Mouse (Mus musculus) MEL (cell line): ENCODE data around the gene Cenph. TPM values are rescaled to one million over a fixed set of nuclear protein-coding genes. Genes with fewer than 3 reads are reported as not detected.

ENCODE experiments used
- DNase-seq: peaks from one replicate; pipeline ENCODE4 v3.0.0; 2011; ENCODE audit warnings: low read depth, low spot score
- H3K27ac ChIP-seq: 2 replicates; pipeline ENCODE4 v1.5.1; 2012; ENCODE audit warnings: low read depth, mild to moderate bottlenecking, control low read depth, low read length, moderate library complexity; ENCODE audit not compliant: control insufficient read depth
- H3K27me3 ChIP-seq, 2 experiments: fragments of 150-350 bp in 1 of 2; sonication (generic) in 1 of 2; 2 replicates each; pipeline ENCODE4 v1.6.1; 2012; ENCODE audit warnings: low read length in 2 of 2, mild to moderate bottlenecking in 2 of 2, improper control_type of control experiment in 1 of 2, moderate library complexity in 1 of 2; ENCODE audit not compliant: insufficient read depth in 2 of 2, control insufficient read depth in 1 of 2
- H3K36me3 ChIP-seq, 2 experiments: 2 replicates each; pipeline ENCODE4 v1.6.1; 2012 to 2014; ENCODE audit warnings: low read length in 2 of 2, improper control_type of control experiment in 1 of 2, inconsistent platforms in 1 of 2, mild to moderate bottlenecking in 1 of 2; ENCODE audit not compliant: insufficient read depth in 2 of 2, control insufficient read depth in 1 of 2
- H3K4me1 ChIP-seq, 2 experiments: fragments of 150-350 bp in 1 of 2; sonication (generic) in 1 of 2; 2 replicates each; pipeline ENCODE4 v1.6.1; 2012; ENCODE audit warnings: low read length in 2 of 2, improper control_type of control experiment in 1 of 2, mild to moderate bottlenecking in 1 of 2; ENCODE audit not compliant: insufficient read depth in 2 of 2, control insufficient read depth in 1 of 2
- H3K4me3 ChIP-seq, 2 experiments: fragments of 150-350 bp in 1 of 2; sonication (generic) in 1 of 2; 2 replicates each; pipeline ENCODE4 v1.5.1; 2012; ENCODE audit warnings: low read depth in 2 of 2, low read length in 2 of 2, mild to moderate bottlenecking in 2 of 2, moderate library complexity in 2 of 2, control low read depth in 1 of 2, improper control_type of control experiment in 1 of 2; ENCODE audit not compliant: control insufficient read depth in 1 of 2, insufficient read depth in 1 of 2
- H3K79me2 ChIP-seq: 2 replicates; pipeline ENCODE4 v1.6.1; 2012; ENCODE audit warnings: mild to moderate bottlenecking, low read length, moderate library complexity; ENCODE audit not compliant: control insufficient read depth, poor library complexity, insufficient read depth
- H3K9ac ChIP-seq: 2 replicates; pipeline ENCODE4 v1.6.1; 2012; ENCODE audit warnings: low read depth, mild to moderate bottlenecking, control low read depth, low read length, moderate library complexity; ENCODE audit not compliant: control insufficient read depth, poor library complexity, severe bottlenecking
- H3K9me3 ChIP-seq: fragments of 150-350 bp; sonication (generic); replicated peaks from 2 replicates; pipeline ENCODE4 v1.6.1; 2012; ENCODE audit warnings: mild to moderate bottlenecking, low read length, improper control_type of control experiment, moderate library complexity; ENCODE audit not compliant: insufficient read depth
- BHLHE40 ChIP-seq: IDR thresholded peaks from 2 replicates; pipeline ENCODE4 v1.6.1; 2012; ENCODE audit warnings: low read depth, mild to moderate bottlenecking, inconsistent platforms, low read length, improper control_type of control experiment, borderline replicate concordance
- CHD2 ChIP-seq: IDR thresholded peaks from 2 replicates; pipeline ENCODE4 v1.6.1; 2011; ENCODE audit warnings: low read length, improper control_type of control experiment
- CTCF ChIP-seq, 3 experiments: IDR thresholded peaks in 2 of 3; conservative IDR thresholded peaks in 1 of 3; 2 replicates each; pipeline ENCODE4 v1.5.1; 2011 to 2012; ENCODE audit warnings: low read length in 3 of 3, low read depth in 2 of 3, mild to moderate bottlenecking in 2 of 3, improper control_type of control experiment in 1 of 3, inconsistent platforms in 1 of 3, mixed read lengths in 1 of 3, moderate library complexity in 1 of 3; ENCODE audit not compliant: control insufficient read depth in 1 of 3, insufficient read depth in 1 of 3, poor library complexity in 1 of 3, severe bottlenecking in 1 of 3
- E2F4 ChIP-seq: IDR thresholded peaks from 2 replicates; pipeline ENCODE4 v1.6.1; 2011; ENCODE audit warnings: low read depth, low read length, improper control_type of control experiment, borderline replicate concordance
- ELF1 ChIP-seq: IDR thresholded peaks from 2 replicates; pipeline ENCODE4 v1.6.1; 2014; ENCODE audit warnings: low read depth, mild to moderate bottlenecking, inconsistent platforms, low read length, improper control_type of control experiment, moderate library complexity
- EP300 ChIP-seq, 2 experiments: IDR thresholded peaks; 2 replicates each; pipeline ENCODE4 v1.6.1; 2011; ENCODE audit warnings: improper control_type of control experiment in 2 of 2, low read length in 2 of 2, low read depth in 1 of 2, mild to moderate bottlenecking in 1 of 2
- ETS1 ChIP-seq: IDR thresholded peaks from 2 replicates; pipeline ENCODE4 v1.6.1; 2012; ENCODE audit warnings: low read depth, mild to moderate bottlenecking, inconsistent platforms, low read length, improper control_type of control experiment, moderate library complexity
- GABPA ChIP-seq: IDR thresholded peaks from 2 replicates; pipeline ENCODE4 v1.6.1; 2012; ENCODE audit warnings: low read depth, mild to moderate bottlenecking, inconsistent platforms, low read length, improper control_type of control experiment, moderate library complexity
- HCFC1 ChIP-seq: IDR thresholded peaks from 2 replicates; pipeline ENCODE4 v1.6.1; 2012; ENCODE audit warnings: low read depth, mild to moderate bottlenecking, inconsistent platforms, low read length, improper control_type of control experiment, moderate library complexity
- JUND ChIP-seq: IDR thresholded peaks from 2 replicates; pipeline ENCODE4 v1.6.1; 2011; ENCODE audit warnings: low read depth, mild to moderate bottlenecking, improper control_type of control experiment, low read length
- MAFK ChIP-seq: IDR thresholded peaks from 2 replicates; pipeline ENCODE4 v1.6.1; 2011; ENCODE audit warnings: low read depth, mild to moderate bottlenecking, low read length, improper control_type of control experiment, borderline replicate concordance
- MYB ChIP-seq: IDR thresholded peaks from 2 replicates; pipeline ENCODE4 v1.6.1; 2011; ENCODE audit warnings: mild to moderate bottlenecking, low read depth, low read length, improper control_type of control experiment
- POLR2A ChIP-seq, 2 experiments: IDR thresholded peaks; 2 replicates each; pipeline ENCODE4 v1.6.1; 2011 to 2012; ENCODE audit warnings: low read length in 2 of 2, mild to moderate bottlenecking in 2 of 2, control low read depth in 1 of 2, improper control_type of control experiment in 1 of 2, low read depth in 1 of 2, moderate library complexity in 1 of 2; ENCODE audit not compliant: control insufficient read depth in 1 of 2, insufficient read depth in 1 of 2, poor library complexity in 1 of 2
- POLR2AphosphoS2 ChIP-seq: IDR thresholded peaks from 2 replicates; pipeline ENCODE4 v1.6.1; 2011; ENCODE audit warnings: low read length, improper control_type of control experiment
- RAD21 ChIP-seq: IDR thresholded peaks from 2 replicates; pipeline ENCODE4 v1.6.1; 2011; ENCODE audit warnings: mild to moderate bottlenecking, low read depth, low read length, improper control_type of control experiment
- SIN3A ChIP-seq: IDR thresholded peaks from 2 replicates; pipeline ENCODE4 v1.6.1; 2012; ENCODE audit warnings: low read length, improper control_type of control experiment, inconsistent platforms
- SMC3 ChIP-seq: IDR thresholded peaks from 2 replicates; pipeline ENCODE4 v1.6.1; 2011; ENCODE audit warnings: low read depth, low read length, improper control_type of control experiment
- TAL1 ChIP-seq: IDR thresholded peaks from 2 replicates; pipeline ENCODE4 v1.6.1; 2012; ENCODE audit warnings: mild to moderate bottlenecking, inconsistent platforms, low read length, moderate library complexity, mixed read lengths
- TCF12 ChIP-seq: IDR thresholded peaks from 2 replicates; pipeline ENCODE4 v1.6.1; 2014; ENCODE audit warnings: low read depth, mild to moderate bottlenecking, inconsistent platforms, low read length, improper control_type of control experiment, moderate library complexity
- UBTF ChIP-seq: IDR thresholded peaks from 2 replicates; pipeline ENCODE4 v1.6.1; 2012; ENCODE audit warnings: low read depth, mild to moderate bottlenecking, inconsistent platforms, low read length, improper control_type of control experiment, moderate library complexity, borderline replicate concordance; ENCODE audit not compliant: insufficient read depth
- USF1 ChIP-seq: IDR thresholded peaks from 2 replicates; pipeline ENCODE4 v1.6.1; 2014; ENCODE audit warnings: low read depth, mild to moderate bottlenecking, inconsistent platforms, low read length, improper control_type of control experiment, moderate library complexity
- USF2 ChIP-seq, 2 experiments: IDR thresholded peaks; 2 replicates each; pipeline ENCODE4 v1.6.1; 2011 to 2012; ENCODE audit warnings: improper control_type of control experiment in 2 of 2, low read length in 2 of 2, borderline replicate concordance in 1 of 2, inconsistent platforms in 1 of 2, low read depth in 1 of 2, mild to moderate bottlenecking in 1 of 2; ENCODE audit not compliant: insufficient read depth in 1 of 2
- ZKSCAN1 ChIP-seq: IDR thresholded peaks from 2 replicates; pipeline ENCODE4 v1.6.1; 2012; ENCODE audit warnings: low read depth, mild to moderate bottlenecking, inconsistent platforms, low read length, improper control_type of control experiment, moderate library complexity
- ZMIZ1 ChIP-seq: IDR thresholded peaks from 2 replicates; pipeline ENCODE4 v1.6.1; 2012; ENCODE audit warnings: low read depth, mild to moderate bottlenecking, inconsistent platforms, low read length, improper control_type of control experiment, moderate library complexity
- polyA plus RNA-seq, 2 experiments: library from polyadenylated mRNA; stranded (reverse) in 1 of 2; unstranded in 1 of 2; fragments of >175 nt in 1 of 2; fragments of >200 nt in 1 of 2; gene quantifications; 2 replicates each; pipeline versions ENCODE4 v1.2.1 to v1.2.4; 2012; ENCODE audit warnings: low replicate concordance in 2 of 2, low read depth in 1 of 2; ENCODE audit not compliant: insufficient read length in 2 of 2, insufficient read depth in 1 of 2, missing spikeins in 1 of 2
- total RNA-seq: library from RNA; depleted of rRNA; stranded (reverse); fragments of 300-350 nt; gene quantifications from 2 replicates; pipeline ENCODE4 v1.2.3, GENCODE M21; 2012

Cenph gene
- total and polyA plus RNA-seq, 3 experiments = 33.3 to 48.8 TPM; not detected in 1

DNA sequence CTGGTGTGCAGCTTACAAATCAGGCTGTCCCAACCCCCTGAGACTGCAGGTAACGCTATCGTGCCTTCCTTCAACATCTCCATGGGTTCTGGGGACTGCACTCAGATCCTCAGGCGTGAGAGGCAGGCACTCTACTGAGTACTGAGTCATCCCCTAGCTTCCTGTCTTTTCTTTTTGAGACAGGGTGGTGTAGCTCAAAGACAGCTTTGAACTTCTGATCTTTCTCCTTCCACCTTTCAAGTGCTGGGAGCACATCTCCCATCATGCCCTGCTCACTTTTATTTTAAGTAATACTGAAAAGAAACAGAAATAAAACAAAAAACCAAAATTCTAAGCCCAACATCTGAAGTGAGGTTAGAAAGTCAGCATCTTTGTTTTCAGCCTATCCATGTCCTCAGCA is 30.1 kb upstream of the Cenph start:
- H3K9me3 ChIP-seq = no peaks in the 10 kb centered on the region
- H3K79me2 ChIP-seq = no peaks in the 10 kb centered on the region
- no peaks in the 10 kb centered on the region for H3K27me3 ChIP-seq
- TF ChIP-seq UBTF (no peak), RAD21 (no peak), EP300 (IDR thresholded peaks at IDR 0.05; ENCODE audit: low read depth in 1 of 2, low read length in 2 of 2) (no peak), TAL1 (no peak), USF2 (IDR thresholded peaks at IDR 0.05; ENCODE audit: borderline replicate concordance in 1 of 2, insufficient read depth in 1 of 2, low read depth in 1 of 2, low read length in 2 of 2) (no peak), ETS1 (no peak), ZMIZ1 (no peak), GABPA (no peak), E2F4 (no peak), USF1 (no peak), POLR2A (IDR thresholded peaks at IDR 0.05; ENCODE audit: control insufficient read depth in 1 of 2, insufficient read depth in 1 of 2, low read depth in 1 of 2, low read length in 2 of 2, poor library complexity in 1 of 2) (no peak), JUND (no peak), TCF12 (no peak), SIN3A (no peak)
- no peak overlapping the region for H3K4me3 ChIP-seq
- peaks cover 0 to 26% of the 10 kb centered on the region in 2 experiments; a peak in 2 of 4 replicates for H3K36me3 ChIP-seq
- no peak for DNase-seq
- no peak overlapping the region for H3K9ac ChIP-seq
- H3K4me1 ChIP-seq = no peaks in the 10 kb centered on the region
- no peak overlapping the region for H3K27ac ChIP-seq

DNA sequence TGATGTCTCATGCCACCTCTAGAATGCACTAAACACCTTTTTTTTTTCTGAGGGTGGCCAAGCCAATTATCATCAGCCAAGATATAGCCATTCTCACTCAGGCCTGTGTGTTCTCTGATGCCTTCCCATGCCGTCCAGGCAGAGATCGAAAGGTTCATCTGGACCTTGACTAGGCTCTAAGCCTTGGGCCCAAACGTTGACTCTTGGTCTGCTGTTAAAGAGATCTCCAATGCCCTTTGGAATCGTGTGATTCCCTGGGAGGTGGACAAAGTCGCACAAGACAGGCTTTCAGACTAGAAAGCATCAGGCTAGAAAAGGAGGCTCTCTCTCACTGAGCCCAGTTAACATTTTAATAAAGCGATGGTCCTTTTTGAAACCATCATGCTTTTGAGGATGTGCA is 21.5 kb upstream of the Cenph start:
- TF ChIP-seq SMC3 (no peak), MYB (no peak), RAD21 (no peak), CHD2 (no peak), HCFC1 (no peak), POLR2AphosphoS2 (no peak), TAL1 (no peak), MAFK (no peak), BHLHE40 (no peak), ELF1 (no peak), POLR2A (IDR thresholded peaks at IDR 0.05; ENCODE audit: control insufficient read depth in 1 of 2, insufficient read depth in 1 of 2, low read depth in 1 of 2, low read length in 2 of 2, poor library complexity in 1 of 2) (no peak), SIN3A (no peak), CTCF (IDR thresholded peaks at IDR 0.05 in 2 of 3, conservative IDR thresholded peaks at IDR 0.05 in 1 of 3; ENCODE audit: control insufficient read depth in 1 of 3, insufficient read depth in 1 of 3, low read depth in 2 of 3, low read length in 3 of 3, poor library complexity in 1 of 3, severe bottlenecking in 1 of 3) (no peak), ZKSCAN1 (no peak)
- Histone ChIP-seq H3K27ac (no peak overlapping the region), H3K4me3 (no peak overlapping the region)

More for the DNA sequence above, 21.5 kb upstream of the Cenph start:
- Histone ChIP-seq H3K27me3 (no peaks in the 10 kb centered on the region), H3K9me3 (no peaks in the 10 kb centered on the region), H3K4me1 (peaks cover 0 to 3% of the 10 kb centered on the region in 2 experiments; a peak in 1 of 4 replicates), H3K36me3 (peaks cover 0 to 7% of the 10 kb centered on the region in 2 experiments; a peak in 3 of 4 replicates), H3K79me2 (no peaks in the 10 kb centered on the region), H3K9ac (no peak overlapping the region)
- no peak for DNase-seq
